Mouse (Mus musculus): ENCODE measurements around the gene H2afy2.

GRCm38 (mm10) chr10:61723271-61723670 is 60.7 kb downstream of the H2afy2 start:
- TF ChIP-seq CTCF (IDR thresholded peaks at IDR 0.05; ENCODE audit: borderline replicate concordance, insufficient read depth, low read length): no peak
- TF ChIP-seq POLR2A (IDR thresholded peaks at IDR 0.05; ENCODE audit: low read depth, low read length): no peak

Measured in embryonic fibroblast, embryonic 13.5 days (primary cell).